10 mouse cellular contexts compared by ENCODE assay signal in the genomic region with DNA sequence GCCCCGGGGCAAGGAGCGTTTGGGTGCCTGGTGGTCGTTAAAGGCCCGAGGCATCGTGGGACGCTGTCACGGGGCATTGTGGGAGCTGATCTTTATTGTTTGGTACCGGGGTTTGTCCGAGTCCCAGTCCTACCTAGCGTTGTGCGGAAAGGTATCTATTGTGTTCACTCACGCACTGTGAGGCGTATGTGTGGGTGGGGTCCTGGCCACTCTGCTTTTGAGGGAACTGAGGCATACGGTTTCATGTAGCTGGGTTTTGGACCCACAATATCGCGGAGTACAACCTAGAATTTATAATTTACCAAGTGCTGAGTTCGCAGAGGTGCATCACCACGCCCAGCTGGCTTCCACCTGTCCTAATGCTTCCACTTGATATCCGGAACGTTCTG. TPM values are rescaled to one million over a fixed set of nuclear protein-coding genes. Genes with fewer than 3 reads are reported as not detected.
DNase-seq lines count a peak whose midpoint lies in the region; ATAC-seq and TF ChIP-seq lines count a peak whose summit lies in the region.
"Had no signal": no experiment of that assay in that cellular context is flagged by ENCODE, and none has a peak within 500 bp of the region (broad histone marks: within the 10 kb centered on the region; RNA-seq: fewer than 3 reads in every experiment).

No protein-coding gene starts in this region.

- WGBS in heart, embryonic 14.5 days, result 2% methylated on average over 20 of the region's 20 CpGs
- 1% methylated on average over 20 of the region's 20 CpGs for WGBS in bone marrow, adult 2 months
- 3% methylated on average over 20 of the region's 20 CpGs for WGBS in hindbrain, embryonic 11.5 days

- H3K9me3 ChIP-seq in heart, embryonic 14.5 days (ENCODE audit: control insufficient read depth, low read length), result no peaks in the 10 kb centered on the region
- H3K9me3 ChIP-seq in hindbrain, embryonic 11.5 days (ENCODE audit: control insufficient read depth, low read length), result no peaks in the 10 kb centered on the region

- peak overlapping the region; percentile 89 to 99 for H3K27ac ChIP-seq in heart, embryonic 14.5 days (replicated peaks in 1 of 2; ENCODE audit: control insufficient read depth in 1 of 2, insufficient read depth in 1 of 2, low read depth in 2 of 2, low read length in 2 of 2)
- no peak overlapping the region for H3K27ac ChIP-seq in bone marrow, adult 2 months (ENCODE audit: control insufficient read depth, insufficient read depth, low read depth, low read length, poor library complexity)
- H3K27ac ChIP-seq in hindbrain, embryonic 11.5 days (ENCODE audit: low read depth, low read length), result peak overlapping the region; percentile 100

- no peak for DNase-seq in heart, postnatal 14 days
- no peak for DNase-seq in hindbrain, embryonic 11.5 days (ENCODE audit: low spot score)
- DNase-seq in T-cell, adult 2 months (ENCODE audit: low spot score), result no peak
- no peak for DNase-seq in frontal cortex, postnatal 14 days (ENCODE audit: low spot score in 2 of 2)
- no peak for DNase-seq in right cerebral cortex, postnatal 10 days (ENCODE audit: low spot score in 2 of 2)

- peak overlapping the region; percentile 64 to 70 for H3K4me3 ChIP-seq in heart, embryonic 14.5 days (ENCODE audit: control insufficient read depth in 1 of 2, insufficient read depth in 1 of 2, low read depth in 1 of 2, low read length in 2 of 2)
- H3K4me3 ChIP-seq in bone marrow, adult 2 months (replicated peaks; ENCODE audit: control insufficient read depth, low read depth, low read length), result peak overlapping the region; percentile 85
- H3K4me3 ChIP-seq in hindbrain, embryonic 11.5 days (ENCODE audit: low read depth, low read length), result peak overlapping the region; percentile 67

- ATAC-seq in heart, embryonic 14.5 days (ENCODE audit: insufficient number of reproducible peaks, insufficient read depth, low FRiP score, low read depth), result no peak
- peak; percentile 22 for ATAC-seq in hindbrain, embryonic 11.5 days (ENCODE audit: low FRiP score)
- ATAC-seq in megakaryocyte, adult 5-6 weeks (ENCODE audit: poor library complexity, severe bottlenecking), result peak; percentile 7; the same call in 1 of the 2 replicates

- H3K9ac ChIP-seq in heart, embryonic 14.5 days (ENCODE audit: low read length), result peak overlapping the region; percentile 96
- H3K9ac ChIP-seq in hindbrain, embryonic 11.5 days (ENCODE audit: low read depth, low read length), result peak overlapping the region; percentile 93

- peaks cover 4% of the 10 kb centered on the region; the same call in 1 of the 2 replicates for H3K36me3 ChIP-seq in heart, embryonic 14.5 days (ENCODE audit: control insufficient read depth, insufficient read depth, low read length)
- no peaks in the 10 kb centered on the region; the same call in 1 of the 2 replicates for H3K36me3 ChIP-seq in hindbrain, embryonic 11.5 days (ENCODE audit: control insufficient read depth, insufficient read depth, low read length)

- no peak for TF ChIP-seq POLR2A in bone marrow, adult 2 months (IDR thresholded peaks at IDR 0.05; ENCODE audit: borderline replicate concordance, control insufficient read depth, low read depth, low read length)

- peak overlapping the region; percentile 80 for H3K4me2 ChIP-seq in heart, embryonic 14.5 days (ENCODE audit: low read length)
- peak overlapping the region; percentile 83 for H3K4me2 ChIP-seq in hindbrain, embryonic 11.5 days (replicated peaks; ENCODE audit: low read depth, low read length)

- intact Hi-C loops in heart, postnatal 14 days (cut with DNase I), result loop anchor here (1.0 to 5.0 kb wide), 2 partner anchors 23 to 35 kb away; a partner anchor contains a TSS

- no peak for TF ChIP-seq CTCF in bone marrow, adult 2 months (IDR thresholded peaks at IDR 0.05; ENCODE audit: control insufficient read depth, insufficient read depth, low read length)

- peaks cover 11 to 24% of the 10 kb centered on the region in 2 experiments for H3K4me1 ChIP-seq in heart, embryonic 14.5 days (ENCODE audit: control insufficient read depth in 2 of 2, insufficient read depth in 2 of 2, low read length in 2 of 2)
- H3K4me1 ChIP-seq in bone marrow, adult 2 months (ENCODE audit: control insufficient read depth, insufficient read depth, low read length), result no peaks in the 10 kb centered on the region
- H3K4me1 ChIP-seq in hindbrain, embryonic 11.5 days (replicated peaks; ENCODE audit: control insufficient read depth, insufficient read depth, low read length), result peaks cover 4% of the 10 kb centered on the region

- H3K27me3 ChIP-seq in heart, embryonic 14.5 days (ENCODE audit: control insufficient read depth, insufficient read depth, low read length), result peaks cover 15% of the 10 kb centered on the region; the same call in 1 of the 2 replicates
- no peaks in the 10 kb centered on the region for H3K27me3 ChIP-seq in hindbrain, embryonic 11.5 days (ENCODE audit: control insufficient read depth, insufficient read depth, low read length)
- H3K27me3 ChIP-seq: Patski had no signal

RNA-seq across cellular contexts. Expression of a gene that starts 0.9 kb away (rescaled TPM):
- polyA plus RNA-seq in heart, embryonic 14.5 days (2014; fragmentation: Nextera tagmentation; extraction: Ambion mirVana), result 23.7 and 28.2 TPM in 2 replicates
- 10 to 100 TPM; 13.8 to 14.7 TPM for total RNA-seq in heart, postnatal 14 days (2021)
- polyA plus RNA-seq in bone marrow, adult 2 months (2011; ENCODE audit: insufficient read depth, insufficient read length, low replicate concordance, missing spikeins), result 2.5 and 3.1 TPM in 2 replicates
- polyA plus RNA-seq in hindbrain, embryonic 11.5 days (2014; fragmentation: Nextera tagmentation; extraction: Ambion mirVana), result 82.4 and 87.7 TPM in 2 replicates
- total RNA-seq in megakaryocyte, adult 5-6 weeks (2015), result 0.69 TPM in 1 of 2 replicates, not detected in the other
- total RNA-seq in megakaryocyte, adult 5-6 weeks (2017), result 0.40 TPM in 1 of 2 replicates, not detected in the other

RNA-seq across cellular contexts. Expression of a gene that starts 4.5 kb away (rescaled TPM):
- polyA plus RNA-seq in heart, embryonic 14.5 days (2014; fragmentation: Nextera tagmentation; extraction: Ambion mirVana), result 0.38 TPM in 1 of 2 replicates, not detected in the other
- not detected for total RNA-seq in heart, postnatal 14 days (2021)
- not detected in 2 replicates for polyA plus RNA-seq in bone marrow, adult 2 months (2011; ENCODE audit: insufficient read depth, insufficient read length, low replicate concordance, missing spikeins)
- polyA plus RNA-seq in hindbrain, embryonic 11.5 days (2014; fragmentation: Nextera tagmentation; extraction: Ambion mirVana), result 0.59 and 0.90 TPM in 2 replicates
- total RNA-seq in megakaryocyte, adult 5-6 weeks (2015), result not detected in 2 replicates
- total RNA-seq in megakaryocyte, adult 5-6 weeks (2017), result not detected in 2 replicates
- total RNA-seq: layer of hippocampus, postnatal 25 days had no signal

RNA-seq across cellular contexts. Expression of a gene that starts 22.8 kb away (rescaled TPM):
- polyA plus RNA-seq in heart, embryonic 14.5 days (2014; fragmentation: Nextera tagmentation; extraction: Ambion mirVana), result 7.4 and 8.0 TPM in 2 replicates
- total RNA-seq in heart, postnatal 14 days (2021), result 10 to 100 TPM; 18.2 to 19.5 TPM
- 2.9 and 3.4 TPM in 2 replicates for polyA plus RNA-seq in bone marrow, adult 2 months (2011; ENCODE audit: insufficient read depth, insufficient read length, low replicate concordance, missing spikeins)
- polyA plus RNA-seq in hindbrain, embryonic 11.5 days (2014; fragmentation: Nextera tagmentation; extraction: Ambion mirVana), result 12.8 and 14.2 TPM in 2 replicates
- 2.4 and 2.7 TPM in 2 replicates for total RNA-seq in megakaryocyte, adult 5-6 weeks (2015)
- 2.4 and 2.5 TPM in 2 replicates for total RNA-seq in megakaryocyte, adult 5-6 weeks (2017)

RNA-seq across cellular contexts. Expression of a gene that starts 25.9 kb away (rescaled TPM):
- 0.46 and 0.47 TPM in 2 replicates for polyA plus RNA-seq in heart, embryonic 14.5 days (2014; fragmentation: Nextera tagmentation; extraction: Ambion mirVana)
- total RNA-seq in heart, postnatal 14 days (2021), result 10 to 100 TPM; 14.3 to 14.7 TPM
- polyA plus RNA-seq in bone marrow, adult 2 months (2011; ENCODE audit: insufficient read depth, insufficient read length, low replicate concordance, missing spikeins), result 1.4 TPM in 1 of 2 replicates, not detected in the other
- 8.8 and 12.6 TPM in 2 replicates for polyA plus RNA-seq in hindbrain, embryonic 11.5 days (2014; fragmentation: Nextera tagmentation; extraction: Ambion mirVana)
- total RNA-seq in megakaryocyte, adult 5-6 weeks (2015), result not detected in 2 replicates
- not detected in 2 replicates for total RNA-seq in megakaryocyte, adult 5-6 weeks (2017)

RNA-seq across cellular contexts. Expression of a gene that starts 38.2 kb away (rescaled TPM):
- not detected in 2 replicates for polyA plus RNA-seq in heart, embryonic 14.5 days (2014; fragmentation: Nextera tagmentation; extraction: Ambion mirVana)
- total RNA-seq in heart, postnatal 14 days (2021), result not detected
- not detected in 2 replicates for polyA plus RNA-seq in bone marrow, adult 2 months (2011; ENCODE audit: insufficient read depth, insufficient read length, low replicate concordance, missing spikeins)
- polyA plus RNA-seq in hindbrain, embryonic 11.5 days (2014; fragmentation: Nextera tagmentation; extraction: Ambion mirVana), result 0.28 TPM in 1 of 2 replicates, not detected in the other
- total RNA-seq in megakaryocyte, adult 5-6 weeks (2015), result not detected in 2 replicates
- total RNA-seq in megakaryocyte, adult 5-6 weeks (2017), result not detected in 2 replicates
- total RNA-seq: layer of hippocampus, postnatal 25 days had no signal
